In the genomic region with DNA sequence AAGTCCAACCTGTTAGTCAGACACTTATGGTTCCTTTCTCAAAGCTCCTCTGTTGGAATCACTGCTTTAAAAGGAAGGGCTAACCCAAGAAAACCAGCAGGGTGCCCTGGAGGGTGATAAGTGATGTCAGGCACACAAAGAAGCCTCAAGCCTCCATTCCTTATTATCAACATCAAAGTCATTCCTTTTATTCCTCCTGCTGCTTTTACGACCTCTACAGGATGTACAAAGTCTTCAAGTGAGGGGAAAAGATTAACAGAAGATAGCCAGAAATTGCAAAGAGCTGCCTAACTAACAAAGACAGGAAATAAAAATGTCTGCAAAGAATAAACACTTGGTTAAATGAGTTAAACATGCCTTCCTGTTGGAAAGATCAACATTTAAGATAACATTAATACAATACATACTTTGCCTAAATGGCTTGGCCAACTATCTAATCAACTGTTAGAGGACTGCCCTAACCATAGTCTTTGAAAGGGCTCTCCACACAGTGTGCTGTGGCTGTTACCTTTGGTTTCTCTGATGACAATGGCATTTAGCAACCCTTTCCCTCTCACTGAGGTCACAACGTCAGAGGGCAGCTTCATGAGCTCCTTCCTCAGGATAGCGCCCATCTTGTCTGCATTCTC, we compare ENCODE assay signal across 31 mouse cellular contexts. TPM values are rescaled to one million over a fixed set of nuclear protein-coding genes. Genes with fewer than 3 reads are reported as not detected.
DNase-seq lines count a peak whose midpoint lies in the region; ATAC-seq and TF ChIP-seq lines count a peak whose summit lies in the region.
"Had no signal": no experiment of that assay in that cellular context is flagged by ENCODE, and none has a peak within 500 bp of the region (broad histone marks: within the 10 kb centered on the region; RNA-seq: fewer than 3 reads in every experiment).

No protein-coding gene starts in this region.

- no peak overlapping the region for H3K4me3 ChIP-seq in kidney, embryonic 15.5 days (replicated peaks)
- H3K4me3 ChIP-seq in lung, postnatal 0 days (ENCODE audit: low read depth, low read length) = no peak overlapping the region
- H3K4me3 ChIP-seq in embryonic facial prominence, embryonic 15.5 days (replicated peaks) = no peak overlapping the region
- H3K4me3 ChIP-seq in forebrain, embryonic 12.5 days (replicated peaks) = no peak overlapping the region
- H3K4me3 ChIP-seq: heart, embryonic 12.5 days; hindbrain, embryonic 10.5 days; liver, embryonic 12.5 days; stomach, embryonic 15.5 days had no signal

- no peak overlapping the region for H3K4me2 ChIP-seq in kidney, embryonic 15.5 days
- H3K4me2 ChIP-seq in lung, postnatal 0 days (replicated peaks; ENCODE audit: low read depth, low read length) = no peak overlapping the region
- no peak overlapping the region for H3K4me2 ChIP-seq in embryonic facial prominence, embryonic 15.5 days (replicated peaks)
- H3K4me2 ChIP-seq in forebrain, embryonic 12.5 days = no peak overlapping the region
- H3K4me2 ChIP-seq: heart, embryonic 12.5 days; midbrain, embryonic 11.5 days; stomach, embryonic 15.5 days had no signal

- whole genome bisulfite sequencing in kidney, embryonic 15.5 days = 55% methylated on average over 3 of the region's 3 CpGs
- WGBS in lung, postnatal 0 days = 34% methylated on average over 3 of the region's 3 CpGs
- 53% methylated on average over 3 of the region's 3 CpGs for WGBS in embryonic facial prominence, embryonic 15.5 days
- 79% methylated on average over 3 of the region's 3 CpGs for WGBS in forebrain, embryonic 12.5 days

- no peak overlapping the region for H3K9ac ChIP-seq in kidney, embryonic 15.5 days
- H3K9ac ChIP-seq in lung, postnatal 0 days (replicated peaks; ENCODE audit: low read depth) = no peak overlapping the region
- no peak overlapping the region for H3K9ac ChIP-seq in embryonic facial prominence, embryonic 15.5 days
- H3K9ac ChIP-seq in forebrain, embryonic 12.5 days = no peak overlapping the region
- H3K9ac ChIP-seq: heart, embryonic 12.5 days; liver, embryonic 12.5 days; stomach, embryonic 15.5 days had no signal

- intact Hi-C loops in heart, postnatal 25 days (cut with DNase I) = loop anchor here (10.0 kb wide), 1 partner anchor 1004 kb away; no protein-coding TSS in a partner anchor

- no peak for ATAC-seq in kidney, embryonic 15.5 days (replicated peaks; ENCODE audit: low FRiP score)
- ATAC-seq in lung, postnatal 0 days = peak; percentile 75
- no peak for ATAC-seq in embryonic facial prominence, embryonic 15.5 days (ENCODE audit: insufficient number of reproducible peaks, low FRiP score, low TSS enrichment, low read depth)
- no peak for ATAC-seq in forebrain, embryonic 12.5 days (ENCODE audit: low FRiP score)
- ATAC-seq: activated CD4-positive, CD25-positive, alpha-beta regulatory T cell, adult 4 months; forebrain, embryonic 16.5 days; hindbrain, postnatal 0 days; liver, embryonic 12.5 days; Patski had no signal

- H3K9me3 ChIP-seq in kidney, embryonic 15.5 days (replicated peaks) = no peaks in the 10 kb centered on the region
- H3K9me3 ChIP-seq in lung, postnatal 0 days (ENCODE audit: low read length) = no peaks in the 10 kb centered on the region
- no peaks in the 10 kb centered on the region for H3K9me3 ChIP-seq in embryonic facial prominence, embryonic 15.5 days (replicated peaks)
- H3K9me3 ChIP-seq in forebrain, embryonic 12.5 days = no peaks in the 10 kb centered on the region
- H3K9me3 ChIP-seq: heart, embryonic 12.5 days; hindbrain, embryonic 10.5 days; liver, embryonic 12.5 days; stomach, embryonic 15.5 days had no signal

- TF ChIP-seq EP300 in lung, postnatal 0 days (IDR thresholded peaks at IDR 0.05) = peak; percentile 88

- peak overlapping the region; percentile 3; the same call in 1 of the 2 replicates for H3K27ac ChIP-seq in kidney, embryonic 15.5 days
- no peak overlapping the region for H3K27ac ChIP-seq in lung, postnatal 0 days (ENCODE audit: low read length)
- peak overlapping the region; percentile 44; the same call in 1 of the 2 replicates for H3K27ac ChIP-seq in embryonic facial prominence, embryonic 15.5 days (replicated peaks)
- H3K27ac ChIP-seq in forebrain, embryonic 12.5 days = no peak overlapping the region
- H3K27ac ChIP-seq: hindbrain, embryonic 10.5 days; hindbrain, postnatal 0 days; stomach, embryonic 15.5 days had no signal

- peaks cover 71% of the 10 kb centered on the region for H3K36me3 ChIP-seq in kidney, embryonic 15.5 days
- peaks cover 46% of the 10 kb centered on the region; the same call in 1 of the 2 replicates for H3K36me3 ChIP-seq in lung, postnatal 0 days (ENCODE audit: insufficient read depth, low read length)
- peaks cover 66% of the 10 kb centered on the region for H3K36me3 ChIP-seq in embryonic facial prominence, embryonic 15.5 days
- H3K36me3 ChIP-seq in forebrain, embryonic 12.5 days (replicated peaks) = peaks cover 63% of the 10 kb centered on the region

- no peaks in the 10 kb centered on the region for H3K27me3 ChIP-seq in kidney, embryonic 15.5 days
- no peaks in the 10 kb centered on the region for H3K27me3 ChIP-seq in lung, postnatal 0 days (replicated peaks; ENCODE audit: insufficient read depth, low read length)
- H3K27me3 ChIP-seq in embryonic facial prominence, embryonic 15.5 days = no peaks in the 10 kb centered on the region
- H3K27me3 ChIP-seq in forebrain, embryonic 12.5 days = no peaks in the 10 kb centered on the region
- H3K27me3 ChIP-seq: heart, embryonic 12.5 days; liver, embryonic 12.5 days; Patski; stomach, embryonic 15.5 days had no signal

- no peaks in the 10 kb centered on the region for H3K4me1 ChIP-seq in kidney, embryonic 15.5 days
- peaks cover 4% of the 10 kb centered on the region; the same call in 1 of the 2 replicates for H3K4me1 ChIP-seq in lung, postnatal 0 days (ENCODE audit: insufficient read depth, low read depth, low read length)
- peaks cover 12% of the 10 kb centered on the region; the same call in 1 of the 2 replicates for H3K4me1 ChIP-seq in embryonic facial prominence, embryonic 15.5 days
- no peaks in the 10 kb centered on the region for H3K4me1 ChIP-seq in forebrain, embryonic 12.5 days
- H3K4me1 ChIP-seq: stomach, embryonic 15.5 days had no signal

- TF ChIP-seq CTCF in lung, postnatal 0 days (IDR thresholded peaks at IDR 0.05) = peak; percentile 20; the same call in 1 of the 2 replicates

- DNase-seq in heart, adult 11 months = peak; percentile 94
- no peak for DNase-seq in heart, postnatal 25 days (ENCODE audit: low spot score)
- no peak for DNase-seq in kidney, postnatal 25 days
- DNase-seq in lung, postnatal 0 days (ENCODE audit: low spot score) = peak; percentile 52
- no peak for DNase-seq in lung, adult 18-20 months
- DNase-seq: adrenal gland, postnatal 10 days; cerebellum, adult 2 months; cerebellum, postnatal 25 days; kidney, adult 11 months; layer of hippocampus, adult 9-11 months; lung, postnatal 10 days; right cerebral cortex, postnatal 4 days; thymus, adult 2 months; thymus, postnatal 4 days had no signal

RNA-seq across cellular contexts. Expression of a gene that starts 16.9 kb away (rescaled TPM):
- 100 to 1,000 TPM; 162 to 164 TPM for total RNA-seq in heart, postnatal 25 days (2021)
- 166 and 167 TPM in 2 replicates for polyA plus RNA-seq in kidney, embryonic 15.5 days (2015; fragmentation: Nextera tagmentation; extraction: Ambion mirVana)
- 214 and 233 TPM in 2 replicates for polyA plus RNA-seq in lung, postnatal 0 days (2015; fragmentation: Nextera tagmentation; extraction: Ambion mirVana)
- polyA plus RNA-seq in embryonic facial prominence, embryonic 15.5 days (2015; fragmentation: Nextera tagmentation; extraction: Ambion mirVana) = 225 and 237 TPM in 2 replicates
- 112 and 127 TPM in 2 replicates for polyA plus RNA-seq in forebrain, embryonic 12.5 days (2016; fragmentation: Nextera tagmentation; extraction: Ambion mirVana)

RNA-seq across cellular contexts. Expression of a gene that starts 40.2 kb away (rescaled TPM):
- not detected for total RNA-seq in heart, postnatal 25 days (2021)
- not detected in 2 replicates for polyA plus RNA-seq in kidney, embryonic 15.5 days (2015; fragmentation: Nextera tagmentation; extraction: Ambion mirVana)
- polyA plus RNA-seq in lung, postnatal 0 days (2015; fragmentation: Nextera tagmentation; extraction: Ambion mirVana) = not detected in 2 replicates
- polyA plus RNA-seq in embryonic facial prominence, embryonic 15.5 days (2015; fragmentation: Nextera tagmentation; extraction: Ambion mirVana) = 0.05 TPM in 1 of 2 replicates, not detected in the other
- polyA plus RNA-seq in forebrain, embryonic 12.5 days (2016; fragmentation: Nextera tagmentation; extraction: Ambion mirVana) = 0.21 and 0.72 TPM in 2 replicates
- total RNA-seq: gastrocnemius, postnatal 4 days; hindbrain, postnatal 0 days; left cerebral cortex, postnatal 25 days; megakaryocyte progenitor cell, adult 5-6 weeks had no signal
- polyA plus RNA-seq: activated CD4-positive, CD25-positive, alpha-beta regulatory T cell, adult 4 months; cerebellum, adult 2 months; heart, embryonic 12.5 days; kidney, embryonic 16.5 days; large intestine, adult 2 months; liver, embryonic 12.5 days had no signal

RNA-seq across cellular contexts. Expression of a gene that starts 51.2 kb away (rescaled TPM):
- 10 to 100 TPM; 14.6 to 15.6 TPM for total RNA-seq in heart, postnatal 25 days (2021)
- 22.3 and 22.5 TPM in 2 replicates for polyA plus RNA-seq in kidney, embryonic 15.5 days (2015; fragmentation: Nextera tagmentation; extraction: Ambion mirVana)
- 5.9 and 7.6 TPM in 2 replicates for polyA plus RNA-seq in lung, postnatal 0 days (2015; fragmentation: Nextera tagmentation; extraction: Ambion mirVana)
- 14.4 and 17.4 TPM in 2 replicates for polyA plus RNA-seq in embryonic facial prominence, embryonic 15.5 days (2015; fragmentation: Nextera tagmentation; extraction: Ambion mirVana)
- polyA plus RNA-seq in forebrain, embryonic 12.5 days (2016; fragmentation: Nextera tagmentation; extraction: Ambion mirVana) = 10.9 and 12.1 TPM in 2 replicates

Comparison
In these comparisons a context has a peak if more than half of its experiments do, and no peak if none do; other contexts are left out.
1. DNase-seq: peak in heart, adult 11 months (single experiment) and lung, postnatal 0 days (single experiment); none in heart, postnatal 25 days (single experiment), kidney, postnatal 25 days (0 of 2) and lung, adult 18-20 months (0 of 2).
2. H3K27ac ChIP-seq: peak in kidney, embryonic 15.5 days (single experiment) and embryonic facial prominence, embryonic 15.5 days (single experiment); none in lung, postnatal 0 days (single experiment) and forebrain, embryonic 12.5 days (single experiment).